Mouse (Mus musculus) stomach, embryonic 14.5 days (tissue): ENCODE results near the gene Topaz1. TPM values are rescaled to one million over a fixed set of nuclear protein-coding genes. Genes with fewer than 3 reads are reported as not detected.
"Not testable (repeated sequence)": the region's sequence is repeated elsewhere in the genome, so short reads cannot be mapped to it uniquely, and the experiment has no call there.

ENCODE experiments used
- ATAC-seq: fragments of 200-750 bp; cut with Nextera tagmentation; 2 replicates; pipeline ENCODE4 v1.8.0; 2017; ENCODE audit warnings: low read depth, moderate TSS enrichment; ENCODE audit not compliant: insufficient number of reproducible peaks, insufficient read depth, low FRiP score
- H3K27ac ChIP-seq: fragments of 300-500 bp; sonication (generic); 2 replicates; pipeline ENCODE4 v1.5.1; 2014; ENCODE audit warnings: mild to moderate bottlenecking, low read length, moderate library complexity, mixed read lengths
- H3K27me3 ChIP-seq: fragments of 300-500 bp; sonication (generic); 2 replicates; pipeline ENCODE4 v1.6.1; 2014; ENCODE audit warnings: low read length, control low read depth, mixed read lengths; ENCODE audit not compliant: control insufficient read depth, insufficient read depth
- H3K36me3 ChIP-seq: fragments of 300-500 bp; sonication (generic); 2 replicates; pipeline ENCODE4 v1.6.1; 2014; ENCODE audit warnings: mild to moderate bottlenecking, control low read depth, low read length, moderate library complexity, mixed read lengths; ENCODE audit not compliant: control insufficient read depth, insufficient read depth
- H3K4me1 ChIP-seq: fragments of 300-500 bp; sonication (generic); 2 replicates; pipeline ENCODE4 v1.6.1; 2014; ENCODE audit warnings: low read length, control low read depth, mixed read lengths; ENCODE audit not compliant: control insufficient read depth, insufficient read depth
- H3K4me2 ChIP-seq: fragments of 300-500 bp; sonication (generic); replicated peaks from 2 replicates; pipeline ENCODE4 v1.6.1; 2014; ENCODE audit warnings: low read depth, low read length, control low read depth
- H3K4me3 ChIP-seq: fragments of 300-500 bp; sonication (generic); 2 replicates; pipeline ENCODE4 v1.5.1; 2014; ENCODE audit warnings: low read depth, low read length, control low read depth
- H3K9ac ChIP-seq: fragments of 300-500 bp; sonication (generic); replicated peaks from 2 replicates; pipeline ENCODE4 v1.6.1; 2014; ENCODE audit warnings: low read depth, mild to moderate bottlenecking, control low read depth, low read length, moderate library complexity, mixed read lengths
- H3K9me3 ChIP-seq: fragments of 300-500 bp; sonication (generic); 2 replicates; pipeline ENCODE4 v1.6.1; 2016; ENCODE audit warnings: low read depth, low read length, control low read depth; ENCODE audit not compliant: control insufficient read depth
- WGBS: fragments of 180-500 bp; shearing (Covaris S2); extraction: QIAGEN DNeasy Blood & Tissue Kit; methylation state at CpG from one replicate; pipeline ENCODE4 v1.1.7; 2014; 5-methylcytosine and 5-hydroxymethylcytosine counted together
- polyA plus RNA-seq: library from polyadenylated mRNA; unstranded; fragments of >200 nt; fragmentation: Nextera tagmentation; extraction: Ambion mirVana; gene quantifications from 2 replicates; pipeline ENCODE4 v1.2.1, GENCODE M21; 2014

The Topaz1 gene
- polyA plus RNA-seq, 1 experiment from 2014 or later, result 0.06 TPM

DNA sequence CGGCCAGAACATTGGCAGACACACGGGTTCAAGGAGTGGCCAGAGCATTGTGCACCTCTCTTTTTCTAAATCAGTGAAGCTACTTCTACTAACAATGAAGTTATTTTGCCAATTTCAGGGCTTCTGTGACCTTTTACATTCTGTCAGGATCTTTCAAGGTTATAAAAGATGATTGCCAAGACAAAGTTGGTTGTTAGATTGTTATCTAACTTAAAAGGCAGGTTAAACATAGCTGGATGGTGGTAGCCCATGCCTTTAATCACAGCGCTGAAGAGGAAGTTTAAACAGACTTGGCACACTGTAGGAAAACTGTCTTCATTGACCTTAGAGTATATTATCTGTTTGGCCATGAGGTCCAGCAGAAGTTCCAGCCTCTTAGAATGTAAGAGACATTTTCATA, 98.5 kb downstream of the Topaz1 start:
- 81% methylated on average over 3 of the region's 3 CpGs for WGBS
- peaks cover 9% of the 10 kb centered on the region; the same call in 1 of the 2 replicates for H3K9me3 ChIP-seq
- no peak overlapping the region for H3K9ac ChIP-seq
- no peak overlapping the region for H3K4me3 ChIP-seq
- H3K27ac ChIP-seq, result no peak overlapping the region
- no peak for ATAC-seq
- peaks cover 11% of the 10 kb centered on the region; the same call in 1 of the 2 replicates for H3K36me3 ChIP-seq
- no peaks in the 10 kb centered on the region for H3K27me3 ChIP-seq
- no peak overlapping the region for H3K4me2 ChIP-seq
- H3K4me1 ChIP-seq, result no peaks in the 10 kb centered on the region

DNA sequence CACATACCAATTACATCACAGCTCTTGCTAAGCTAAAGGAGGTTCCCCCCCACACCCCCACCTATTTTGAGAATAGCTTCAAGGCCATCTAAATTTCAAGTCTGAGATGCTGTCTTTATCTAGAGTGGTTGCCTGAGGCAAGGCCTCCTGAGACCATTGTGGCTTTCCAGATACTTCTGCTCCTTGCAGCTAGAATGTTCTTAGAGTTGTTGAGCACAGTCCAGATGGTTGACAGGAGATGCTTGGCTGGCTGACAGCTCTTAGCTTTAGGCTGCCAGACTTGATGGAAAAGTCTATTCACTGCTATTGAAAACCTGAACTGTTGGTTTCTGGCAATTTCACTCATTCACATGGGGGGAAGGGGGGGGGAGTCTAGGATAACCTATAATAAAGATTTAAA, 99.0 kb downstream of the Topaz1 start:
- no peak for ATAC-seq
- H3K9me3 ChIP-seq, result peaks cover 9% of the 10 kb centered on the region; the same call in 1 of the 2 replicates
- no peaks in the 10 kb centered on the region for H3K4me1 ChIP-seq
- H3K4me3 ChIP-seq, result no peak overlapping the region
- no peak overlapping the region for H3K4me2 ChIP-seq
- H3K27me3 ChIP-seq, result no peaks in the 10 kb centered on the region
- H3K27ac ChIP-seq, result no peak overlapping the region
- no peak overlapping the region for H3K9ac ChIP-seq
- peaks cover 17% of the 10 kb centered on the region for H3K36me3 ChIP-seq

DNA sequence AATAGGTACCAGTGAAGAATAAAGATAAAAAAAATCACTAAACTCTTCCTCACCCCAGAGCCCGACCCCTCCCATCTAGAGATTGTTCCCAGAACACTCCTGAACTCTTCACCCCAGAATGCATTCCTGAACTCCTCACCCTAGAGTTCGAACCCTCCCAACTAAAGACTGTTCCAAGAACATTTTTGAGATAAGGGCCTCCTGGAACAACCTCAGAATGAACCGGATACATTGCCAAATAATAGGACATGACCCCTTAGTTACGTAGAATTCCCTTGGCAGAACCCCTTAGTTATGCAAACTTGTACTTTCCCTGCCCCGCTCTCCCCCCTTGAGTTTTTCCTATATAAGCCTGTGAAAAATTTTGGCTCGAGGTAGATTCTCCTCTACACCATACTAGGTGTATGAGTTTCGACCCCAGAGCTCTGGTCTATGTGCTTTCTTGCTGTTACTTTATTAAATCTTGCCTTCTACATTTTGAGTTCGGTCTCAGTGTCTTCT, 100.7 kb downstream of the Topaz1 start:
- H3K9me3 ChIP-seq, H3K4me3 ChIP-seq, ATAC-seq, H3K4me2 ChIP-seq, H3K4me1 ChIP-seq, H3K27ac ChIP-seq, H3K27me3 ChIP-seq, H3K9ac ChIP-seq: not testable (repeated sequence)
- 79% methylated on average over 7 of the region's 8 CpGs for WGBS
- peaks cover 33% of the 10 kb centered on the region for H3K36me3 ChIP-seq

Other genes with a start within 250 kb of the Topaz1 start
- 7.2 and 7.8 TPM in 2 replicates for gene Tcaim, start 58.2 kb downstream of the Topaz1 start, polyA plus RNA-seq
- 0.72 TPM in 1 of 2 replicates, not detected in the other for gene Gm35549, start 96.7 kb downstream of the Topaz1 start, polyA plus RNA-seq
- gene Zfp445, start 118.7 kb downstream of the Topaz1 start, polyA plus RNA-seq, result 68.3 and 69.6 TPM in 2 replicates
- gene Zkscan7, start 138.3 kb downstream of the Topaz1 start, polyA plus RNA-seq, result 2.7 and 3.7 TPM in 2 replicates
- 17.8 and 21.1 TPM in 2 replicates for gene Zfp105, start 175.7 kb downstream of the Topaz1 start, polyA plus RNA-seq
- gene 1110059G10Rik, start 203.7 kb downstream of the Topaz1 start, polyA plus RNA-seq, result 34.1 and 39.0 TPM in 2 replicates
- gene Kif15, start 203.7 kb downstream of the Topaz1 start, polyA plus RNA-seq, result 63.6 and 75.7 TPM in 2 replicates